Mouse (Mus musculus): ENCODE results near the gene Fmnl3. TPM values are rescaled to one million over a fixed set of nuclear protein-coding genes. Genes with fewer than 3 reads are reported as not detected.

Fmnl3 gene
- total and polyA plus RNA-seq, 3 experiments, result 0.08 to 4.8 (median 0.11) TPM

GRCm38 (mm10) chr15:99325598-99325997 lies 44.7 kb downstream of the Fmnl3 start:
- no peak for DNase-seq (ENCODE audit: low spot score)
- H3K9me3 ChIP-seq (replicated peaks), result no peaks in the 10 kb centered on the region
- TF ChIP-seq CTCF (IDR thresholded peaks at IDR 0.05; ENCODE audit: low read depth, low read length), result no peak
- no peak for TF ChIP-seq GATA2 (IDR thresholded peaks at IDR 0.05; ENCODE audit: borderline replicate concordance, low read depth, low read length)
- TF ChIP-seq POLR2AphosphoS5 (IDR thresholded peaks at IDR 0.05; ENCODE audit: insufficient replicate concordance, low read depth, low read length), result no peak
- TF ChIP-seq GATA1 (IDR thresholded peaks at IDR 0.05; ENCODE audit: borderline replicate concordance, low read length), result no peak
- no peak for TF ChIP-seq TAL1 (conservative IDR thresholded peaks at IDR 0.05; ENCODE audit: low read depth, low read length)
- H3K4me1 ChIP-seq (ENCODE audit: insufficient read depth, low read depth, low read length), result peaks cover 5% of the 10 kb centered on the region; the same call in 1 of the 2 replicates
- peaks cover 49% of the 10 kb centered on the region for H3K27me3 ChIP-seq (ENCODE audit: insufficient read depth, low read length)
- H3K36me3 ChIP-seq (replicated peaks), result no peaks in the 10 kb centered on the region
- no peak for ATAC-seq (ENCODE audit: extremely low read depth, insufficient number of reproducible peaks, low FRiP score, poor library complexity, severe bottlenecking)
- no peak overlapping the region for H3K4me3 ChIP-seq (ENCODE audit: low read depth, low read length)

- Histone ChIP-seq H3K9me3 (replicated peaks) (no peaks in the 10 kb centered on the region), H3K27me3 (ENCODE audit: insufficient read depth, low read length) (peaks cover 42% of the 10 kb centered on the region), H3K36me3 (replicated peaks) (no peaks in the 10 kb centered on the region), H3K4me1 (ENCODE audit: insufficient read depth, low read depth, low read length) (no peaks in the 10 kb centered on the region), H3K4me3 (ENCODE audit: low read depth, low read length) (no peak overlapping the region)
- no peak for TF ChIP-seq GATA1 (IDR thresholded peaks at IDR 0.05; ENCODE audit: borderline replicate concordance, low read length)
- no peak for TF ChIP-seq POLR2AphosphoS5 (IDR thresholded peaks at IDR 0.05; ENCODE audit: insufficient replicate concordance, low read depth, low read length)
- no peak for TF ChIP-seq CTCF (IDR thresholded peaks at IDR 0.05; ENCODE audit: low read depth, low read length)
- no peak for TF ChIP-seq TAL1 (conservative IDR thresholded peaks at IDR 0.05; ENCODE audit: low read depth, low read length)
- TF ChIP-seq GATA2 (IDR thresholded peaks at IDR 0.05; ENCODE audit: borderline replicate concordance, low read depth, low read length), result no peak
- DNase-seq (ENCODE audit: low spot score) (no peak), ATAC-seq (ENCODE audit: extremely low read depth, insufficient number of reproducible peaks, low FRiP score, poor library complexity, severe bottlenecking) (no peak)
These were observed 46.1 kb downstream of the Fmnl3 start for GRCm38 (mm10) chr15:99324151-99324550.

DNA sequence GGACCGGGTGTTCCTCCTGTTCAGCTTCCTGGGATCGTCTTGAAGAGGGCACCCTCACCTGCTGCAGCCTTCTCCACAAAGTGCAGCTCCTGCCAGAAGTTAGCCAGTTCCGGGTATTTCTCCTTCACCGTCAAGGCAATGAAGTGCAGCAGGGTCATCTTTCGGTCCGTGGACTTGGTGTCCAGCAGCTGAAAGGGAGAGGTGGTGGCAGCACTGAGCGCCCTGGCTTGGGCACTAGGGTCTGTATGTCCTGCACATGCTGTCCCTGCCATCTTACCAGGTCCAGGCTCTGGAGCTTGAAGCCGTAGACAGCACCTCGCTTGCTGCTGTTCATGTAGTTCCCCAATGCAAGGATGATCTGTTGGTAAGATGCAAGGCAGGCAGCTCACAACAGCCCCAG lies 49.3 kb downstream of the Fmnl3 start:
- H3K27me3 ChIP-seq (ENCODE audit: insufficient read depth, low read length), result peaks cover 30% of the 10 kb centered on the region
- TF ChIP-seq CTCF (IDR thresholded peaks at IDR 0.05; ENCODE audit: low read depth, low read length) (no peak), POLR2AphosphoS5 (IDR thresholded peaks at IDR 0.05; ENCODE audit: insufficient replicate concordance, low read depth, low read length) (no peak), TAL1 (conservative IDR thresholded peaks at IDR 0.05; ENCODE audit: low read depth, low read length) (no peak)
- H3K4me3 ChIP-seq (ENCODE audit: low read depth, low read length), result no peak overlapping the region
- H3K36me3 ChIP-seq (replicated peaks), result peaks cover 26% of the 10 kb centered on the region
- ATAC-seq (ENCODE audit: extremely low read depth, insufficient number of reproducible peaks, low FRiP score, poor library complexity, severe bottlenecking) (no peak), DNase-seq (ENCODE audit: low spot score) (no peak)
- no peaks in the 10 kb centered on the region for H3K9me3 ChIP-seq (replicated peaks)
- no peaks in the 10 kb centered on the region for H3K4me1 ChIP-seq (ENCODE audit: insufficient read depth, low read depth, low read length)

DNA sequence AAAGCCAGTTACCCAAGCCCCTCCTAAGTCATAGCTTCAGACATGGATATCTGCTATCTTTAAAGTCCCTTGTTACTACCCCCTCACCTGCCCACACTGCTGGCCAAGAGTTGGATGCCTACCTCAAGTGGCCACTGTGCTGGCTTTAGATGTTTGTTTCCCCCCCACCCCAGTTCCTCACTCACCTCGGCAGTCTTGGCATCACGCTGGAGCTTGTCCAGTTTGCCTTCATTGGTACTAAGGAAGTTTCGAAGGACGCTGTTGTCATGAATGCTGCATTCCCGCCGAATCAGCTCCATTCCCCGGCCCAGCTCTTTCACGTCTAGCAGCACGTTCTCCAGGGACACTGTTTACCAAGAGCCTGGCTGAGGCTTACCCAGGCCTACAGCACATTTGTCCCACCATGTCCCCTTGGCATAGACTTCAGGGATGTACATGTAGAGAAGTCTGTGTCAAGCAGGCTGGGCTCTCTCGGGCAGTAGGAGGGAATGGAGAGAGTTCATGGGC lies 50.1 kb downstream of the Fmnl3 start:
- ATAC-seq (ENCODE audit: extremely low read depth, insufficient number of reproducible peaks, low FRiP score, poor library complexity, severe bottlenecking) (no peak), DNase-seq (ENCODE audit: low spot score) (no peak)
- Histone ChIP-seq H3K4me1 (ENCODE audit: insufficient read depth, low read depth, low read length) (no peaks in the 10 kb centered on the region), H3K4me3 (ENCODE audit: low read depth, low read length) (no peak overlapping the region), H3K9me3 (replicated peaks) (no peaks in the 10 kb centered on the region), H3K27me3 (ENCODE audit: insufficient read depth, low read length) (peaks cover 25% of the 10 kb centered on the region), H3K36me3 (replicated peaks) (peaks cover 33% of the 10 kb centered on the region)
- no peak for TF ChIP-seq TAL1 (conservative IDR thresholded peaks at IDR 0.05; ENCODE audit: low read depth, low read length)
- no peak for TF ChIP-seq GATA2 (IDR thresholded peaks at IDR 0.05; ENCODE audit: borderline replicate concordance, low read depth, low read length)
- no peak for TF ChIP-seq POLR2AphosphoS5 (IDR thresholded peaks at IDR 0.05; ENCODE audit: insufficient replicate concordance, low read depth, low read length)

DNA sequence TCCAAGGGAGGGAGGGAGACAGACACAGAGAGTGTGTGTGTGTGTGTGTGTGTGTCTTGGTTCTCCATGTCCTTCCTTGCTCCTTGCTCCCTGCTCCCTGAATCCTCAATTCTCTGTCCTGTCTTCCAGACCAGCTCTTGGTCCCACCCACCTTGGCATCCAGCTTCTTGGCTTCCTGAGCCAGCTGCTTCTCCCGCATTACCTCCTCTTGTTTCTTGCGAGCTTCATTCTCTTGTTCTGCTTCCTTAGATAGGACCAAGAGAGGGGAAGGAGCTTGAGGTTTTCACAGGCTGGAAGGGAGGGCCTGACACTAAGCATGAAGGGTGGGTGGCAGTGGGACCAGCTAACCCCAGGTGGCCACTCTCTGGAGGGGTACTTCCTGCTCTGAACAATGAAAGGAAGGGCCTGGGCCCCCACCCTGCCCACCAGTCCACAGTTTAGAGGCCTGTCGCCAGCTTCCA lies 50.8 kb downstream of the Fmnl3 start:
- Histone ChIP-seq H3K9me3 (replicated peaks) (no peaks in the 10 kb centered on the region), H3K4me3 (ENCODE audit: low read depth, low read length) (no peak overlapping the region), H3K36me3 (replicated peaks) (peaks cover 41% of the 10 kb centered on the region), H3K27me3 (ENCODE audit: insufficient read depth, low read length) (peaks cover 17% of the 10 kb centered on the region), H3K4me1 (ENCODE audit: insufficient read depth, low read depth, low read length) (no peaks in the 10 kb centered on the region)
- ATAC-seq (ENCODE audit: extremely low read depth, insufficient number of reproducible peaks, low FRiP score, poor library complexity, severe bottlenecking) (no peak), DNase-seq (ENCODE audit: low spot score) (no peak)
- TF ChIP-seq CTCF (IDR thresholded peaks at IDR 0.05; ENCODE audit: low read depth, low read length) (no peak), TAL1 (conservative IDR thresholded peaks at IDR 0.05; ENCODE audit: low read depth, low read length) (no peak), GATA1 (IDR thresholded peaks at IDR 0.05; ENCODE audit: borderline replicate concordance, low read length) (no peak), GATA2 (IDR thresholded peaks at IDR 0.05; ENCODE audit: borderline replicate concordance, low read depth, low read length) (no peak), POLR2AphosphoS5 (IDR thresholded peaks at IDR 0.05; ENCODE audit: insufficient replicate concordance, low read depth, low read length) (no peak)

DNA sequence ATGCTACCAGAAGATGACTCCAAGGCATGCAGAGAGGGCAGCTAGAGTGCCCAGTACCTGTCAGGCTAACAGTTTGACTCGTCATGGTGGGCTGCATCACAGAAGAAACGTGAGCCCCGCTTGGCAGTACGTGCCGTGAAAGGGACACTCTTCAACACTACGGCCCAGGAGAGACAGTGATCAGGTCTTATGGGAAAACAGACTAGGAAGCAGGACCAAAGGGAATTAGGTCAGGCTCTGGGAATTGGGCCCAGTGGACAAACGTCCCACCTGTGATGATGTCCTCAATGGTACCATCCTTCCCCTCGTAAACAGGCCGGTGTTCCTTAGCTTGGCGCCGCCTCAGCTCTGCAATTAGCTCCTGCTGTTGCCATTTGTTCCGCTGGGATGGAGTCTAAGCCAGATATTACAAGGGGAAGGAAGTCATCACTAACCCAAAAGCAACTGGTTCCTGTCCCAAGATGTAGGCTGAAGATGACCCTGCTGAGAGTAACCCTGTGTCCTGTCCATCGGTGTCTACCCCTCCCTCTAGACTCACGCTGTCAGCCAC lies 51.3 kb downstream of the Fmnl3 start:
- DNase-seq (ENCODE audit: low spot score) (no peak), ATAC-seq (ENCODE audit: extremely low read depth, insufficient number of reproducible peaks, low FRiP score, poor library complexity, severe bottlenecking) (no peak)
- TF ChIP-seq GATA1 (IDR thresholded peaks at IDR 0.05; ENCODE audit: borderline replicate concordance, low read length) (no peak), TAL1 (conservative IDR thresholded peaks at IDR 0.05; ENCODE audit: low read depth, low read length) (no peak), POLR2AphosphoS5 (IDR thresholded peaks at IDR 0.05; ENCODE audit: insufficient replicate concordance, low read depth, low read length) (no peak), GATA2 (IDR thresholded peaks at IDR 0.05; ENCODE audit: borderline replicate concordance, low read depth, low read length) (no peak), CTCF (IDR thresholded peaks at IDR 0.05; ENCODE audit: low read depth, low read length) (no peak)
- no peak overlapping the region for H3K4me3 ChIP-seq (ENCODE audit: low read depth, low read length)
- H3K27me3 ChIP-seq (ENCODE audit: insufficient read depth, low read length), result peaks cover 12% of the 10 kb centered on the region
- H3K36me3 ChIP-seq (replicated peaks), result peaks cover 46% of the 10 kb centered on the region
- H3K9me3 ChIP-seq (replicated peaks), result no peaks in the 10 kb centered on the region
- no peaks in the 10 kb centered on the region for H3K4me1 ChIP-seq (ENCODE audit: insufficient read depth, low read depth, low read length)
